Mouse (Mus musculus) MEL (cell line): Measurements from ENCODE around the gene Ryr1.

Experiments
- CTCF ChIP-seq, 3 experiments: IDR thresholded peaks in 2 of 3; conservative IDR thresholded peaks in 1 of 3; 2 replicates each; pipeline ENCODE4 v1.5.1; 2011 to 2012; ENCODE audit warnings: low read length in 3 of 3, low read depth in 2 of 3, mild to moderate bottlenecking in 2 of 3, improper control_type of control experiment in 1 of 3, inconsistent platforms in 1 of 3, mixed read lengths in 1 of 3, moderate library complexity in 1 of 3; ENCODE audit not compliant: control insufficient read depth in 1 of 3, insufficient read depth in 1 of 3, poor library complexity in 1 of 3, severe bottlenecking in 1 of 3
- GABPA ChIP-seq: IDR thresholded peaks from 2 replicates; pipeline ENCODE4 v1.6.1; 2012; ENCODE audit warnings: low read depth, mild to moderate bottlenecking, inconsistent platforms, low read length, improper control_type of control experiment, moderate library complexity
- GATA1 ChIP-seq: IDR thresholded peaks from 2 replicates; pipeline ENCODE4 v1.6.1; 2011; ENCODE audit warnings: low read depth, low read length, improper control_type of control experiment
- MXI1 ChIP-seq: IDR thresholded peaks from 2 replicates; pipeline ENCODE4 v1.6.1; 2011; ENCODE audit warnings: mild to moderate bottlenecking, low read depth, low read length, improper control_type of control experiment
- NELFE ChIP-seq: IDR thresholded peaks from 2 replicates; pipeline ENCODE4 v1.6.1; 2011; ENCODE audit warnings: low read depth, low read length, improper control_type of control experiment
- POLR2A ChIP-seq, 2 experiments: IDR thresholded peaks; 2 replicates each; pipeline ENCODE4 v1.6.1; 2011 to 2012; ENCODE audit warnings: low read length in 2 of 2, mild to moderate bottlenecking in 2 of 2, control low read depth in 1 of 2, improper control_type of control experiment in 1 of 2, low read depth in 1 of 2, moderate library complexity in 1 of 2; ENCODE audit not compliant: control insufficient read depth in 1 of 2, insufficient read depth in 1 of 2, poor library complexity in 1 of 2
- POLR2AphosphoS2 ChIP-seq: IDR thresholded peaks from 2 replicates; pipeline ENCODE4 v1.6.1; 2011; ENCODE audit warnings: low read length, improper control_type of control experiment
- SIN3A ChIP-seq: IDR thresholded peaks from 2 replicates; pipeline ENCODE4 v1.6.1; 2012; ENCODE audit warnings: low read length, improper control_type of control experiment, inconsistent platforms
- USF1 ChIP-seq: IDR thresholded peaks from 2 replicates; pipeline ENCODE4 v1.6.1; 2014; ENCODE audit warnings: low read depth, mild to moderate bottlenecking, inconsistent platforms, low read length, improper control_type of control experiment, moderate library complexity
- ZNF384 ChIP-seq: IDR thresholded peaks from 2 replicates; pipeline ENCODE4 v1.6.1; 2012; ENCODE audit warnings: low read depth, mild to moderate bottlenecking, inconsistent platforms, low read length, improper control_type of control experiment

- no peak for TF ChIP-seq POLR2A (IDR thresholded peaks at IDR 0.05; ENCODE audit: control insufficient read depth in 1 of 2, insufficient read depth in 1 of 2, low read depth in 1 of 2, low read length in 2 of 2, poor library complexity in 1 of 2)
- no peak for TF ChIP-seq USF1
- no peak for TF ChIP-seq CTCF (IDR thresholded peaks at IDR 0.05 in 2 of 3, conservative IDR thresholded peaks at IDR 0.05 in 1 of 3; ENCODE audit: control insufficient read depth in 1 of 3, insufficient read depth in 1 of 3, low read depth in 2 of 3, low read length in 3 of 3, poor library complexity in 1 of 3, severe bottlenecking in 1 of 3)
- TF ChIP-seq GABPA, result 0 out of 2 replicates have a peak, but pooled peaks have one; percentile 31
- no peak for TF ChIP-seq ZNF384
- no peak for TF ChIP-seq SIN3A
- no peak for TF ChIP-seq POLR2AphosphoS2
- TF ChIP-seq MXI1, result no peak
- no peak for TF ChIP-seq NELFE
- TF ChIP-seq GATA1, result no peak
Measured at GRCm38 (mm10) chr7:29170066-29170754, 45.2 kb upstream of the Ryr1 start, which contains the start of the genes Ggn and Spred3.
